Mouse (Mus musculus) erythroblast, embryonic 14.5 days (primary cell): ENCODE measurements around the gene Fut9.

Experiments used
- GATA1 ChIP-seq: IDR thresholded peaks from 2 replicates; pipeline ENCODE4 v1.6.1; 2012; ENCODE audit warnings: low read length, inconsistent platforms, mixed read lengths
- TAL1 ChIP-seq: IDR thresholded peaks from 3 replicates; pipeline ENCODE4 v1.6.1; 2012; ENCODE audit warnings: low read length, inconsistent platforms, mixed read lengths

- TF ChIP-seq TAL1 (no peak), GATA1 (no peak)
Measured at GRCm38 (mm10) chr4:25713907-25714306, 86.1 kb downstream of the Fut9 start.
